Mouse (Mus musculus): ENCODE measurements at regions not wholly inside any gene's neighbourhood (a gene's known extent, or its start where the extent isn't known, plus 50 kb on each side); places are given as distances from the start of the nearest gene placed in this dataset.
A peak's percentile ranks its signal among the peaks of the same experiment; 100 is the strongest.

GRCm38 (mm10) chr4:72574946-72575345 is 277.5 kb downstream of the Aldoart1 start:
- no peaks in the 10 kb centered on the region for H3K4me1 ChIP-seq
- no peak overlapping the region for H3K9ac ChIP-seq
- no peak overlapping the region for H3K27ac ChIP-seq
- H3K9me3 ChIP-seq, result no peaks in the 10 kb centered on the region
- H3K4me2 ChIP-seq, result no peak overlapping the region
- H3K4me3 ChIP-seq, result no peak overlapping the region
- H3K27me3 ChIP-seq (replicated peaks), result no peaks in the 10 kb centered on the region
- no peaks in the 10 kb centered on the region for H3K36me3 ChIP-seq (replicated peaks)
- ATAC-seq (replicated peaks), result no peak
- 95% methylated on average over 1 of the region's 1 CpGs for whole genome bisulfite sequencing

- 58% methylated on average over 2 of the region's 2 CpGs for WGBS
- no peak overlapping the region for H3K4me3 ChIP-seq
These were observed 280.5 kb downstream of the Aldoart1 start for GRCm38 (mm10) chr4:72571924-72572323.

GRCm38 (mm10) chr4:72565186-72565585 is 287.2 kb downstream of the Aldoart1 start:
- H3K4me3 ChIP-seq, result no peak overlapping the region
- H3K9ac ChIP-seq, result no peak overlapping the region
- 93% methylated on average over 3 of the region's 3 CpGs for WGBS
- H3K27me3 ChIP-seq (replicated peaks), result no peaks in the 10 kb centered on the region
- no peaks in the 10 kb centered on the region for H3K4me1 ChIP-seq
- H3K27ac ChIP-seq, result no peak overlapping the region
- no peak overlapping the region for H3K4me2 ChIP-seq
- no peaks in the 10 kb centered on the region for H3K9me3 ChIP-seq
- ATAC-seq (replicated peaks), result no peak
- no peaks in the 10 kb centered on the region for H3K36me3 ChIP-seq (replicated peaks)

More at GRCm38 (mm10) chr4:72571924-72572323, 280.5 kb downstream of the Aldoart1 start:
- Histone ChIP-seq H3K27me3 (replicated peaks) (no peaks in the 10 kb centered on the region), H3K4me2 (no peak overlapping the region), H3K4me1 (no peaks in the 10 kb centered on the region), H3K36me3 (replicated peaks) (no peaks in the 10 kb centered on the region), H3K9me3 (no peaks in the 10 kb centered on the region), H3K27ac (no peak overlapping the region), H3K9ac (no peak overlapping the region)
- no peak for ATAC-seq (replicated peaks)

- Histone ChIP-seq H3K4me1 (no peaks in the 10 kb centered on the region), H3K9ac (no peak overlapping the region), H3K27ac (no peak overlapping the region), H3K9me3 (no peaks in the 10 kb centered on the region), H3K4me2 (no peak overlapping the region), H3K4me3 (no peak overlapping the region), H3K36me3 (replicated peaks) (no peaks in the 10 kb centered on the region), H3K27me3 (replicated peaks) (no peaks in the 10 kb centered on the region)
- 22% methylated on average over 4 of the region's 4 CpGs for whole genome bisulfite sequencing
- ATAC-seq (replicated peaks), result peak; percentile 56; the same call in 1 of the 2 replicates
These were observed 289.3 kb downstream of the Aldoart1 start for GRCm38 (mm10) chr4:72562909-72563676.

- Histone ChIP-seq H3K27ac (no peak overlapping the region), H3K9ac (no peak overlapping the region), H3K9me3 (no peaks in the 10 kb centered on the region), H3K36me3 (replicated peaks) (no peaks in the 10 kb centered on the region), H3K4me2 (no peak overlapping the region), H3K4me1 (no peaks in the 10 kb centered on the region), H3K27me3 (replicated peaks) (no peaks in the 10 kb centered on the region), H3K4me3 (no peak overlapping the region)
- ATAC-seq (replicated peaks), result no peak
These were observed 298.2 kb downstream of the Aldoart1 start for GRCm38 (mm10) chr4:72554276-72554675.

GRCm38 (mm10) chr4:72534563-72534962 is 317.9 kb downstream of the Aldoart1 start:
- ATAC-seq (replicated peaks), result no peak
- H3K4me3 ChIP-seq, result no peak overlapping the region
- no peaks in the 10 kb centered on the region for H3K9me3 ChIP-seq
- no peak overlapping the region for H3K4me2 ChIP-seq
- H3K4me1 ChIP-seq, result no peaks in the 10 kb centered on the region
- no peaks in the 10 kb centered on the region for H3K36me3 ChIP-seq (replicated peaks)
- H3K27ac ChIP-seq, result no peak overlapping the region
- WGBS, result 67% methylated on average over 1 of the region's 1 CpGs
- no peaks in the 10 kb centered on the region for H3K27me3 ChIP-seq (replicated peaks)
- no peak overlapping the region for H3K9ac ChIP-seq

- Histone ChIP-seq H3K4me3 (no peak overlapping the region), H3K9me3 (no peaks in the 10 kb centered on the region), H3K4me2 (no peak overlapping the region), H3K9ac (no peak overlapping the region), H3K36me3 (replicated peaks) (no peaks in the 10 kb centered on the region), H3K4me1 (no peaks in the 10 kb centered on the region), H3K27me3 (replicated peaks) (no peaks in the 10 kb centered on the region), H3K27ac (no peak overlapping the region)
- ATAC-seq (replicated peaks), result no peak
These were observed 323.9 kb upstream of the Tle1 start for GRCm38 (mm10) chr4:72524630-72525029.

GRCm38 (mm10) chr4:72524100-72524499 is 323.4 kb upstream of the Tle1 start:
- Histone ChIP-seq H3K4me3 (no peak overlapping the region), H3K4me2 (no peak overlapping the region), H3K4me1 (no peaks in the 10 kb centered on the region), H3K27me3 (replicated peaks) (no peaks in the 10 kb centered on the region), H3K36me3 (replicated peaks) (no peaks in the 10 kb centered on the region), H3K9me3 (no peaks in the 10 kb centered on the region), H3K27ac (no peak overlapping the region), H3K9ac (no peak overlapping the region)
- 51% methylated on average over 1 of the region's 1 CpGs for WGBS
- ATAC-seq (replicated peaks), result no peak

GRCm38 (mm10) chr4:72511220-72511619 is 310.5 kb upstream of the Tle1 start:
- H3K27ac ChIP-seq, result no peak overlapping the region
- 69% methylated on average over 1 of the region's 1 CpGs for WGBS
- no peaks in the 10 kb centered on the region for H3K9me3 ChIP-seq
- H3K27me3 ChIP-seq (replicated peaks), result no peaks in the 10 kb centered on the region
- ATAC-seq (replicated peaks), result no peak
- H3K9ac ChIP-seq, result no peak overlapping the region
- no peaks in the 10 kb centered on the region for H3K36me3 ChIP-seq (replicated peaks)
- no peaks in the 10 kb centered on the region for H3K4me1 ChIP-seq
- no peak overlapping the region for H3K4me2 ChIP-seq
- H3K4me3 ChIP-seq, result no peak overlapping the region

- no peaks in the 10 kb centered on the region for H3K4me1 ChIP-seq
- no peaks in the 10 kb centered on the region for H3K9me3 ChIP-seq
- no peak overlapping the region for H3K4me2 ChIP-seq
- H3K36me3 ChIP-seq (replicated peaks), result no peaks in the 10 kb centered on the region
- no peak overlapping the region for H3K9ac ChIP-seq
- 88% methylated on average over 1 of the region's 1 CpGs for WGBS
- no peaks in the 10 kb centered on the region for H3K27me3 ChIP-seq (replicated peaks)
- no peak overlapping the region for H3K4me3 ChIP-seq
- no peak overlapping the region for H3K27ac ChIP-seq
- no peak for ATAC-seq (replicated peaks)
These were observed 281.0 kb upstream of the Tle1 start for GRCm38 (mm10) chr4:72481748-72482147.

- H3K9me3 ChIP-seq, result no peaks in the 10 kb centered on the region
- H3K27me3 ChIP-seq (replicated peaks), result no peaks in the 10 kb centered on the region
- H3K36me3 ChIP-seq (replicated peaks), result no peaks in the 10 kb centered on the region
- H3K4me2 ChIP-seq, result no peak overlapping the region
- H3K27ac ChIP-seq, result no peak overlapping the region
- H3K4me3 ChIP-seq, result no peak overlapping the region
- H3K9ac ChIP-seq, result no peak overlapping the region
- no peak for ATAC-seq (replicated peaks)
- H3K4me1 ChIP-seq, result no peaks in the 10 kb centered on the region
- WGBS, result 61% methylated on average over 3 of the region's 3 CpGs
These were observed 279.8 kb upstream of the Tle1 start for GRCm38 (mm10) chr4:72480535-72480934.

GRCm38 (mm10) chr4:72469236-72469875 is 268.6 kb upstream of the Tle1 start:
- H3K4me2 ChIP-seq, result no peak overlapping the region
- no peaks in the 10 kb centered on the region for H3K9me3 ChIP-seq
- H3K4me1 ChIP-seq, result no peaks in the 10 kb centered on the region
- no peak for ATAC-seq (replicated peaks)
- H3K9ac ChIP-seq, result no peak overlapping the region
- H3K36me3 ChIP-seq (replicated peaks), result no peaks in the 10 kb centered on the region
- no peaks in the 10 kb centered on the region for H3K27me3 ChIP-seq (replicated peaks)
- WGBS, result 46% methylated on average over 1 of the region's 1 CpGs
- no peak overlapping the region for H3K27ac ChIP-seq
- no peak overlapping the region for H3K4me3 ChIP-seq

- no peak for ATAC-seq (replicated peaks)
- H3K9ac ChIP-seq, result no peak overlapping the region
- no peak overlapping the region for H3K4me2 ChIP-seq
- H3K36me3 ChIP-seq (replicated peaks), result no peaks in the 10 kb centered on the region
- H3K4me3 ChIP-seq, result no peak overlapping the region
- no peak overlapping the region for H3K27ac ChIP-seq
- H3K9me3 ChIP-seq, result no peaks in the 10 kb centered on the region
- H3K4me1 ChIP-seq, result no peaks in the 10 kb centered on the region
- no peaks in the 10 kb centered on the region for H3K27me3 ChIP-seq (replicated peaks)
These were observed 243.6 kb upstream of the Tle1 start for GRCm38 (mm10) chr4:72444177-72444770.

All from midbrain, embryonic 15.5 days (tissue).